Mouse (Mus musculus) subcutaneous adipose tissue, adult 2 months (tissue): ENCODE results near the gene Ccr1l1. TPM values are rescaled to one million over a fixed set of nuclear protein-coding genes. Genes with fewer than 3 reads are reported as not detected.

Source experiments
- polyA plus RNA-seq: library from polyadenylated mRNA; depleted of rRNA; stranded (reverse); fragments of >200 nt; gene quantifications from 2 replicates; pipeline ENCODE4 v1.2.3, GENCODE M21; 2012; ENCODE audit warnings: low replicate concordance; rRNA removed

Gene Ccr1l1
- polyA plus RNA-seq, result 0.20 and 0.44 TPM in 2 replicates

DNA sequence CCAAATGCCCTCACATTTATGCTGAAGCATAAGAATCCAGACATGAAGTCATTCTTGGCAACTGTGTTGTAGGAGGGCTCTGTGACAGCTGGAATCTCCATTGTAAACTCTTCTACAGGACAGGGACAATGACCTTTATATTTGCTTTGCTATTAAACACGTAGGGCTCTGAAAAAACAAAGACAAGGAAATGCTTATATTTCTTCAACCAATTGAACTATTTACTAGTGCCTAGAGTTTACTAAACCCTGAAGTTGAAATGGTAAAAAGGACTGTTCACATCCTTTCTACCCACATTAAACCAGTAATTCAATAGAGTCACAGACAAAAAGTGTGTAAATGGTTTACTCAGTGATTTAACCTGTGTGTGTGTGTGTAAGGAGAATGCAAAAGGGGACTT lies at the start of gene Ccr1l1:
Gene Ccr1l1, minus strand, starts transcription at position 101 of the 400 bp plus-strand sequence.

DNA sequence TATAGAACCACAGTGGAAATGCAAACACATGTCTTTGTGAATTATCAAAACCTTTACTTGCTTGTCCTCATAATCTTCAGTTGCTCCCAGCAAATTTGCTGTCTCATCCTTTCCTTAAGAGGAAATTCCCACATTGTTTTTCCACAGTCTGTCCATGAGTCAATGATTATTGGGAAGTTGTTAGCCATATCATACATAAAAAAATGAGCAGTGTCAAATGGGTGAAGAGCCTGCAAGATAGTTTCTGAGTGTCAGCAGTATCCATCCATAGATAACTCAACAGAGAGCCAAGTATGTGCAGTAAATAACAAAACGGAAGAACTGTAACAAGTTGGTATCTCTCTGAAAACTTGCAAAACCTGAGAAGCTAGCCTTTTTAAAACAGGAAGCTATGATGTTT lies 43.5 kb upstream of the Ccr1l1 start, which contains the start of gene Ccr3:
Gene Ccr3, plus strand, starts transcription at position 301 of the 400 bp plus-strand sequence.

GRCm38 (mm10) chr9:123968290-123968912 lies 9.8 kb downstream of the Ccr1l1 start, which contains the start of gene Ccr1:
Ccr1 (minus strand) TSS chr9:123968692.

Other genes with a start within 250 kb of the Ccr1l1 start
- gene Cxcr6, start 171.9 kb downstream of the Ccr1l1 start, polyA plus RNA-seq, result 0.92 and 1.7 TPM in 2 replicates
- gene Fyco1, start 126.5 kb downstream of the Ccr1l1 start, polyA plus RNA-seq, result 8.9 and 15.0 TPM in 2 replicates
- 0.40 and 1.3 TPM in 2 replicates for gene Xcr1, start 116.4 kb downstream of the Ccr1l1 start, polyA plus RNA-seq
- 3.4 and 5.1 TPM in 2 replicates for gene Ccr1, start 9.7 kb downstream of the Ccr1l1 start, polyA plus RNA-seq
- gene Ccr3, start 43.6 kb upstream of the Ccr1l1 start, polyA plus RNA-seq, result 0.27 and 2.5 TPM in 2 replicates
- gene Ccr2, start 123.5 kb upstream of the Ccr1l1 start, polyA plus RNA-seq, result 7.1 and 14.7 TPM in 2 replicates
- gene Ccr5, start 143.1 kb upstream of the Ccr1l1 start, polyA plus RNA-seq, result 4.4 and 10.0 TPM in 2 replicates